Comparison of ENCODE assay signal across 9 mouse cellular contexts in genomic region chr7:68264531-68264930, GRCm38 (mm10). TPM values are rescaled to one million over a fixed set of nuclear protein-coding genes. Genes with fewer than 3 reads are reported as not detected.
DNase-seq lines count a peak whose midpoint lies in the region; ATAC-seq and TF ChIP-seq lines count a peak whose summit lies in the region.
"Had no signal": no experiment of that assay in that cellular context is flagged by ENCODE, and none has a peak within 500 bp of the region (broad histone marks: within the 10 kb centered on the region; RNA-seq: fewer than 3 reads in every experiment).

No protein-coding gene starts in this region.

- H3K9ac ChIP-seq in forebrain, embryonic 14.5 days (ENCODE audit: low read length) = no peak overlapping the region
- no peak overlapping the region for H3K9ac ChIP-seq in hindbrain, embryonic 13.5 days
- no peak overlapping the region for H3K9ac ChIP-seq in lung, embryonic 14.5 days

- 10% methylated on average over 14 of the region's 14 CpGs for WGBS in forebrain, embryonic 14.5 days
- WGBS in hindbrain, embryonic 13.5 days = 15% methylated on average over 14 of the region's 14 CpGs
- 6% methylated on average over 14 of the region's 14 CpGs for WGBS in lung, embryonic 14.5 days

- no peaks in the 10 kb centered on the region for H3K9me3 ChIP-seq in forebrain, embryonic 14.5 days (replicated peaks; ENCODE audit: control insufficient read depth, low read length)
- H3K9me3 ChIP-seq in hindbrain, embryonic 13.5 days = no peaks in the 10 kb centered on the region
- no peaks in the 10 kb centered on the region for H3K9me3 ChIP-seq in lung, embryonic 14.5 days (ENCODE audit: low read depth, low read length)

- TF ChIP-seq CTCF in lung, embryonic 14.5 days (IDR thresholded peaks at IDR 0.05; ENCODE audit: low read depth) = no peak

- intact Hi-C loops in gastrocnemius, postnatal 14 days (cut with DNase I; ENCODE audit: low total_unique reads) = loop anchor here (5.0 kb wide), 1 partner anchor 37 kb away; no protein-coding TSS in a partner anchor

- no peak overlapping the region for H3K27ac ChIP-seq in forebrain, embryonic 14.5 days (ENCODE audit: low read depth, low read length)
- H3K27ac ChIP-seq in hindbrain, embryonic 13.5 days = no peak overlapping the region
- H3K27ac ChIP-seq in lung, embryonic 14.5 days (ENCODE audit: low read depth) = no peak overlapping the region

- 0 out of 2 replicates have a peak, but pooled peaks cover 4% of the 10 kb centered on the region for H3K27me3 ChIP-seq in forebrain, embryonic 14.5 days (replicated peaks; ENCODE audit: control insufficient read depth, insufficient read depth, low read length)
- peaks cover 23% of the 10 kb centered on the region; the same call in 1 of the 2 replicates for H3K27me3 ChIP-seq in hindbrain, embryonic 13.5 days
- H3K27me3 ChIP-seq in lung, embryonic 14.5 days (ENCODE audit: insufficient read depth, low read length) = peaks cover 4% of the 10 kb centered on the region; the same call in 1 of the 2 replicates

- H3K36me3 ChIP-seq in forebrain, embryonic 14.5 days (ENCODE audit: control insufficient read depth, insufficient read depth, low read length) = no peaks in the 10 kb centered on the region
- no peaks in the 10 kb centered on the region for H3K36me3 ChIP-seq in hindbrain, embryonic 13.5 days
- no peaks in the 10 kb centered on the region for H3K36me3 ChIP-seq in lung, embryonic 14.5 days (ENCODE audit: insufficient read depth)
- H3K36me3 ChIP-seq: G1E had no signal

- DNase-seq in gastrocnemius, postnatal 14 days = peak; percentile 45
- no peak for DNase-seq in gastrocnemius, postnatal 10 days
- DNase-seq in forebrain, embryonic 14.5 days (ENCODE audit: low spot score) = peak; percentile 56
- DNase-seq in layer of hippocampus, adult 9-10 months (ENCODE audit: low spot score) = peak; percentile 63
- DNase-seq in lung, embryonic 14.5 days = peak; percentile 55
- DNase-seq in urinary bladder, adult 18-20 months (ENCODE audit: low spot score in 2 of 2) = no peak

- peak overlapping the region; percentile 17; the same call in 1 of the 2 replicates for H3K4me3 ChIP-seq in forebrain, embryonic 14.5 days (ENCODE audit: low read depth, low read length)
- H3K4me3 ChIP-seq in hindbrain, embryonic 13.5 days = peak overlapping the region; percentile 28
- peak overlapping the region; percentile 28 for H3K4me3 ChIP-seq in lung, embryonic 14.5 days (ENCODE audit: low read depth, low read length)

- peak; percentile 44 for ATAC-seq in forebrain, embryonic 14.5 days
- 0 out of 2 replicates have a peak, but pooled peaks have one; percentile 50 for ATAC-seq in hindbrain, embryonic 13.5 days (ENCODE audit: low FRiP score)
- peak; percentile 41; the same call in 1 of the 2 replicates for ATAC-seq in lung, embryonic 14.5 days (ENCODE audit: insufficient read depth)
- peak; percentile 76 for ATAC-seq in neutrophil, adult 5-6 weeks (ENCODE audit: extremely low read depth, insufficient number of reproducible peaks, low FRiP score, poor library complexity, severe bottlenecking)

- H3K4me2 ChIP-seq in forebrain, embryonic 14.5 days (ENCODE audit: low read length) = peak overlapping the region; percentile 56
- H3K4me2 ChIP-seq in hindbrain, embryonic 13.5 days = peak overlapping the region; percentile 65
- peak overlapping the region; percentile 68 for H3K4me2 ChIP-seq in lung, embryonic 14.5 days

- peaks cover 12% of the 10 kb centered on the region for H3K4me1 ChIP-seq in forebrain, embryonic 14.5 days (ENCODE audit: control insufficient read depth, insufficient read depth, low read length)
- peaks cover 25% of the 10 kb centered on the region for H3K4me1 ChIP-seq in hindbrain, embryonic 13.5 days (replicated peaks)
- H3K4me1 ChIP-seq in lung, embryonic 14.5 days (ENCODE audit: insufficient read depth) = peaks cover 10% of the 10 kb centered on the region

RNA-seq across cellular contexts. Expression of gene Pgpep1l, which starts 0.5 kb away (rescaled TPM):
- 1 to 10 TPM; 8.4 to 9.2 TPM for total RNA-seq in gastrocnemius, postnatal 14 days (2021)
- total RNA-seq in gastrocnemius, postnatal 10 days (2021) = 10 to 100 TPM in 1 of 2 experiments, 1 to 10 TPM in 1; 6.6 to 10.7 TPM
- not detected in 2 replicates for polyA plus RNA-seq in forebrain, embryonic 14.5 days (2014; fragmentation: Nextera tagmentation; extraction: Ambion mirVana)
- not detected in 2 replicates for polyA plus RNA-seq in hindbrain, embryonic 13.5 days (2015; fragmentation: Nextera tagmentation; extraction: Ambion mirVana)
- not detected in 2 replicates for polyA plus RNA-seq in lung, embryonic 14.5 days (2014; fragmentation: Nextera tagmentation; extraction: Ambion mirVana)
- 1.6 TPM in 1 of 2 replicates, not detected in the other for total RNA-seq in neutrophil, adult 5-6 weeks (2017)
- total RNA-seq: G1E had no signal

RNA-seq across cellular contexts. Expression of gene Fam169b, which starts 9.1 kb away (rescaled TPM):
- under 1 TPM; 0.29 to 0.51 TPM for total RNA-seq in gastrocnemius, postnatal 14 days (2021)
- total RNA-seq in gastrocnemius, postnatal 10 days (2021) = 1 to 10 TPM; 1.1 to 2.9 TPM
- 0.10 and 0.11 TPM in 2 replicates for polyA plus RNA-seq in forebrain, embryonic 14.5 days (2014; fragmentation: Nextera tagmentation; extraction: Ambion mirVana)
- polyA plus RNA-seq in hindbrain, embryonic 13.5 days (2015; fragmentation: Nextera tagmentation; extraction: Ambion mirVana) = 0.14 TPM in 1 of 2 replicates, not detected in the other
- 0.54 and 1.5 TPM in 2 replicates for polyA plus RNA-seq in lung, embryonic 14.5 days (2014; fragmentation: Nextera tagmentation; extraction: Ambion mirVana)
- 50.5 and 52.1 TPM in 2 replicates for total RNA-seq in neutrophil, adult 5-6 weeks (2017)
- polyA plus RNA-seq: G1E had no signal

Comparison
In these comparisons a context has a peak if more than half of its experiments do, and no peak if none do; other contexts are left out.
1. DNase-seq: peak in gastrocnemius, postnatal 14 days (single experiment), forebrain, embryonic 14.5 days (single experiment), layer of hippocampus, adult 9-10 months (single experiment) and lung, embryonic 14.5 days (single experiment); none in gastrocnemius, postnatal 10 days (single experiment) and urinary bladder, adult 18-20 months (0 of 2).
2. RNA of gene Fam169b, which starts 9.1 kb away (total RNA-seq): 50.5 to 52.1 TPM in neutrophil, adult 5-6 weeks; 1.1 to 2.9 TPM in gastrocnemius, postnatal 10 days and 0.29 to 0.51 TPM in gastrocnemius, postnatal 14 days; every median in the first group is over 10 times any median in the second.
3. Peak in every context shown above with its lines, with median percentiles within 50 percentile points of each other: ATAC-seq, H3K4me2 ChIP-seq and H3K4me3 ChIP-seq.